Mouse (Mus musculus) hindbrain, embryonic 14.5 days (tissue): ENCODE data around the gene Hist1h3i. TPM values are rescaled to one million over a fixed set of nuclear protein-coding genes. Genes with fewer than 3 reads are reported as not detected.
"Not testable (repeated sequence)": the region's sequence is repeated elsewhere in the genome, so short reads cannot be mapped to it uniquely, and the experiment has no call there.

Source experiments
- ATAC-seq: fragments of 200-750 bp; cut with Nextera tagmentation; 2 replicates; pipeline ENCODE4 v1.8.0; 2017; ENCODE audit warnings: moderate number of reproducible peaks, mild to moderate bottlenecking, moderate TSS enrichment, moderate library complexity; ENCODE audit not compliant: low FRiP score
- DNase-seq: peaks from one replicate; pipeline ENCODE4 v3.0.0-alpha.2; 2015; ENCODE audit warnings: low spot score
- H3K27ac ChIP-seq: fragments of 300-500 bp; sonication (generic); 2 replicates; pipeline ENCODE4 v1.5.1; 2014; ENCODE audit warnings: mild to moderate bottlenecking, moderate library complexity
- H3K27me3 ChIP-seq: fragments of 300-500 bp; sonication (generic); 2 replicates; pipeline ENCODE4 v1.6.1; 2014; ENCODE audit warnings: mild to moderate bottlenecking, low read length, mixed read lengths; ENCODE audit not compliant: control insufficient read depth, insufficient read depth
- H3K36me3 ChIP-seq: fragments of 300-500 bp; sonication (generic); replicated peaks from 2 replicates; pipeline ENCODE4 v1.6.1; 2014; ENCODE audit not compliant: control insufficient read depth, insufficient read depth
- H3K4me1 ChIP-seq: fragments of 300-500 bp; sonication (generic); replicated peaks from 2 replicates; pipeline ENCODE4 v1.6.1; 2014; ENCODE audit warnings: antibody characterized with exemption, low read length, mixed read lengths; ENCODE audit not compliant: control insufficient read depth, insufficient read depth
- H3K4me2 ChIP-seq: fragments of 300-500 bp; sonication (generic); replicated peaks from 2 replicates; pipeline ENCODE4 v1.6.1; 2014; ENCODE audit warnings: mild to moderate bottlenecking, moderate library complexity
- H3K4me3 ChIP-seq: fragments of 300-500 bp; sonication (generic); replicated peaks from 2 replicates; pipeline ENCODE4 v1.5.1; 2014; ENCODE audit warnings: mild to moderate bottlenecking, low read length
- H3K9ac ChIP-seq: fragments of 300-500 bp; sonication (generic); 2 replicates; pipeline ENCODE4 v1.6.1; 2014
- H3K9me3 ChIP-seq: fragments of 300-500 bp; sonication (generic); 2 replicates; pipeline ENCODE4 v1.6.1; 2016; ENCODE audit warnings: low read length; ENCODE audit not compliant: control insufficient read depth
- whole genome bisulfite sequencing: fragments of 180-500 bp; shearing (Covaris S2); extraction: QIAGEN DNeasy Blood & Tissue Kit; methylation state at CpG from one replicate; pipeline ENCODE4 v1.1.7; 2014; 5-methylcytosine and 5-hydroxymethylcytosine counted together
- polyA plus RNA-seq: library from polyadenylated mRNA; unstranded; fragments of >200 nt; fragmentation: Nextera tagmentation; extraction: Ambion mirVana; gene quantifications from 2 replicates; pipeline ENCODE4 v1.2.1, GENCODE M21; 2014

Hist1h3i gene
- polyA plus RNA-seq, 1 experiment from 2014 or later: 37.4 TPM

DNA sequence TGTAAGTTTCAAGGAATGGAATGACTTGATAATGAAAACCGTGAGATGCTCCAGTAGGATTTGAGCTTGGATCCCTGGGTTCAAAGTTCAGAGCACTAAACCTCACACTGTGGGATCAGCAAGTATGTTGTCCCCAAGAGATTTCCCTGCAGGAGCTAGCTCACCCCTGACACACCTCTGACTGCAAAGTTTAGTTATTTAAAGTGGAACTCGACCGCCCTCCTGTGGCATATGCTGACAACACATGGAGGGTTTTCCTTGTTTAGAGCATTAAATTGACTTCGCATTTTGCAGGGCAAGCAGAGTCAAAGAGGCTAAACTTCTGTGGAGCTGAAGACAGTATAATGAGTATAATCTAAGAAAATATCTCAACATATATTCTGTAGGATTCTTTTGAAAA is 19.9 kb upstream of the Hist1h3i start:
- H3K27me3 ChIP-seq, H3K27ac ChIP-seq, H3K9me3 ChIP-seq, H3K4me1 ChIP-seq, H3K4me3 ChIP-seq, H3K36me3 ChIP-seq, H3K9ac ChIP-seq, H3K4me2 ChIP-seq, DNase-seq: not testable (repeated sequence)
- WGBS: no CpG with 5 or more reads among the region's 4 CpGs
- peak; percentile 70 for ATAC-seq

DNA sequence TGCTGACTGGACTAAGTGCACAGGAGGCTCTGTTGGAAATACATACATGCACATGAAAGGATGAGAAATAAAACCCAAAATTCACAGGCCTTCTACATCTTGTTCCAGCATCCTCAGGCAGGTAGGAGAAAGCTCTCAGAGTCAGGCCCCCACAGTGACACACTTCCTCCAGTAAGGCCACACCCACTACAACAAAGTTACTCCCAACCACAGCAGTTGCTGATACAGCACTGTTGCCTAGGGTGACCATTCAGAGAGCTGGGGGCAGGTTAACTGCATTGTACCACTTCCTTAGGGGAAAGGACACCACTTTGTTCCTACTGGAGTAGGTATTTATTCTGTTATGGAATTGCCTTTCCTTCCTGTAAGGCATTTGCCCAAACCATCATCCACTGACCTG is 14.0 kb upstream of the Hist1h3i start:
- H3K4me1 ChIP-seq, DNase-seq, H3K4me2 ChIP-seq, H3K27me3 ChIP-seq, H3K27ac ChIP-seq, H3K4me3 ChIP-seq, H3K9ac ChIP-seq, H3K36me3 ChIP-seq, H3K9me3 ChIP-seq, ATAC-seq: not testable (repeated sequence)

GRCm38 (mm10) chr13:21795584-21795983 is 12.4 kb upstream of the Hist1h3i start:
- 92% methylated on average over 7 of the region's 7 CpGs for WGBS
- Histone ChIP-seq H3K9ac (no peak overlapping the region), H3K9me3 (no peaks in the 10 kb centered on the region), H3K4me2 (no peak overlapping the region), H3K36me3 (no peaks in the 10 kb centered on the region), H3K4me1 (0 out of 2 replicates have a peak, but pooled peaks cover 5% of the 10 kb centered on the region), H3K27me3 (no peaks in the 10 kb centered on the region), H3K4me3 (no peak overlapping the region), H3K27ac (no peak overlapping the region)
- ATAC-seq: no peak
- DNase-seq: no peak

DNA sequence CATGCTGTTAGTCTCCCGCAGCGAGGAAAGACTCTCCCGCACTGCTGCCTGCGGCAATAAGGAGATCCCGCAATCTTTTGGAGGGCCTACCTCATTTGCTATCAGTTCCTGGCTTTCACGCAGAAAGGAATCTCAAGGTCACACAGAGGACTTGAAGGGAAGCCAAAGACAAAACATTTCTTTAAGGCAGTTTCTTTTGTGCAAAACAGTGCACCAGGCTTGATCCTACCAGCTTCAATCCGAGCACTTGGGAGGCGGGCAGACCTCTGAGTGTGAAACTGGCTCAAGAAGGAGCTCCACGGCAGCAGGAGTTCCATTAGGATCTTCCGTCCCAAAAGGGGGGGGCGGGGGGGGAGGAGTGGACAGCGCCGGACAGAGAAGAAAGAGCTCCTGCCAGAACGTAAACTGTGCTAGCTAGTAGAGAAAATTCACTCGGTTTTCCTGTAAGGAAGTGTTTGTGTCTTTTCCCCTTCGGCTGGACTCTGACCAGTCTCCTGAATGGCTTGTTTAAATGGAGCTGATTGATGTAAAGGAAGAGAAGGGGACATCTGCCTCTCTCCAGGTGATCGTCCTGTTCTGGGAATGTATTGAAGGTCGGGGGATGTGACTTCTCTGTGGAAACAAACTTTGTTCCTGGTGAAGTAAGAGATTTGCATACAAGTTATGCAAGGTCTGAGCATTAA is 7.6 kb upstream of the Hist1h3i start:
- ATAC-seq (no peak), DNase-seq (no peak)
- Histone ChIP-seq H3K27me3 (no peaks in the 10 kb centered on the region), H3K4me1 (peaks cover 21% of the 10 kb centered on the region), H3K9me3 (no peaks in the 10 kb centered on the region), H3K27ac (no peak overlapping the region), H3K4me3 (no peak overlapping the region), H3K36me3 (no peaks in the 10 kb centered on the region), H3K4me2 (peak overlapping the region; percentile 41), H3K9ac (peak overlapping the region; percentile 24; the same call in 1 of the 2 replicates)
- WGBS: 7% methylated on average over 18 of the region's 18 CpGs

GRCm38 (mm10) chr13:21789925-21790324 is 6.8 kb upstream of the Hist1h3i start:
- DNase-seq: no peak
- Histone ChIP-seq H3K4me2 (no peak overlapping the region), H3K36me3 (no peaks in the 10 kb centered on the region), H3K27me3 (no peaks in the 10 kb centered on the region), H3K4me3 (no peak overlapping the region), H3K9me3 (no peaks in the 10 kb centered on the region), H3K9ac (no peak overlapping the region), H3K27ac (no peak overlapping the region), H3K4me1 (peaks cover 21% of the 10 kb centered on the region)
- no peak for ATAC-seq
- 57% methylated on average over 6 of the region's 6 CpGs for WGBS

DNA sequence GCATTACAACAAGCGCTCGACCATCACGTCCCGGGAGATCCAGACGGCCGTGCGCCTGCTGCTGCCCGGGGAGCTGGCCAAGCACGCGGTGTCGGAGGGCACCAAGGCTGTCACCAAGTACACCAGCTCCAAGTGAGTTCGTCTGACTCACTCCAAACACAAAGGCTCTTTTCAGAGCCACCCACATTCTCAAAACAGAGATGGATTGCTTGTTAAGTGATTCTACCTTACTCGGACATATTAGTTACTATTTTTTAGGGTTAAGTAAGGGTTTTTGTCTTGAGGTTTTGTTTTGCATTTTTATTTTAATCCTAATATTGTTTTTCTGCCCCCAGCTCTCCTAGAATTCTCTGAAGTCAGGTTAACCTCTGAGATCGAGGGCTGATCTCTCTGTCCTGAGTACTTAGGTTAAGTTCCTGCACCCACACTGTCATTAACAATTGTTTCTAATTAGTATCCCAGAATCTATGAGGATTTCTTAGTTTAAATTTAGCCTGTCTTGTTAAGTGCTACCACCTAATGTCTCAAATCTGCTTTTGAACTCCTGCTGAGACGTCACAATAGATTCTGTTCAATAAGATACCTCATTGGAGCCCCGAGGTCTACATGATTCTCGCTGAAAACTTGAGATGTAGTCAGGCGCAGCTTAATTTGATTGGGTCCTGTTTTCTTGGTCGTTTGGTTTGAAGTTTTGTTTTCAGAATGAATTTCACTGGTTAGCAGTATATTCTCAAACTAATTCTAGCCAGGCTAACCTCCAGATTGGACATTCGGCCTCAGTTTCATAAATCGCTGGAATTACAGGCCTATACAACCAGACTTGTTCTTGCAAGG is 4.8 kb upstream of the Hist1h3i start:
- no peaks in the 10 kb centered on the region for H3K36me3 ChIP-seq
- DNase-seq (no peak), ATAC-seq (peak; percentile 17; the same call in 1 of the 2 replicates)
- H3K4me1 ChIP-seq: peaks cover 26% of the 10 kb centered on the region
- H3K27ac ChIP-seq: peak overlapping the region; percentile 1; the same call in 1 of the 2 replicates
- peak overlapping the region; percentile 66 for H3K4me2 ChIP-seq
- H3K27me3 ChIP-seq: no peaks in the 10 kb centered on the region
- H3K9me3 ChIP-seq: no peaks in the 10 kb centered on the region
- H3K9ac ChIP-seq: peak overlapping the region; percentile 44; the same call in 1 of the 2 replicates
- 15% methylated on average over 14 of the region's 21 CpGs for WGBS
- H3K4me3 ChIP-seq: peak overlapping the region; percentile 33

DNA sequence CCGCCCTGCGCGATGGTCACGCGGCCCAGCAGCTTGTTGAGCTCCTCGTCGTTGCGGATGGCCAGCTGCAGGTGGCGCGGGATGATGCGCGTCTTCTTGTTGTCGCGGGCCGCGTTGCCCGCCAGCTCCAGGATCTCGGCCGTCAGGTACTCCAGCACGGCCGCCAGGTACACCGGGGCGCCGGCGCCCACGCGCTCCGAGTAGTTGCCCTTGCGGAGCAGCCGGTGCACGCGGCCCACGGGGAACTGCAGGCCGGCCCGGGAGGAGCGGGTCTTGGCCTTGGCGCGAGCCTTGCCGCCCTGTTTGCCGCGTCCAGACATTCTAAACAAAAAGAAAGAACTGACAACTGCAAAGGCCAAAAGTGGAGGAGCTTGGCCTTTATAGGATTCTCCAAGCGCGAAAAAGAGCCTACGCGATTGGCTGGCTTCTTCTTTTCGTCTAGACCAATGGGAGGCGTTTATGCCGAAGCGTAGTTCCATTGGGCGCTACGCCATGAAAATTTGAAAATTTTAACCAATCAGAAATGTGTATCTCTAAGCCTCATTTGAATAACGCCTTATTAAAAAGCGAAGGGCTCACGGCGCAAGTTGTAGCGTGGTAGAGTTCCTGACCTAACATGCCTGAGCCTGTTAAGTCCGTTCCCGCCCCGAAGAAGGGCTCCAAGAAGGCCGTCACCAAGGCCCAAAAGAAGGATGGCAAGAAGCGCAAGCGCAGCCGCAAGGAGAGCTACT is 3.9 kb upstream of the Hist1h3i start, which contains the start of the genes Hist1h2an and Hist1h2bp:
Hist1h2an (minus strand) TSS at position 320 of the 731 bp plus-strand sequence.
Hist1h2bp (plus strand) TSS at position 563 of the 731 bp plus-strand sequence.
- Histone ChIP-seq H3K4me3 (peak within 1 kb of the TSS; percentile 33), H3K27ac (peak within 1 kb of the TSS; percentile 70), H3K4me2 (peak within 1 kb of the TSS; percentile 66), H3K9ac (peak within 1 kb of the TSS; percentile 49), H3K4me1 (peaks cover 31% of the 10 kb centered on the region)
- WGBS: under 1% methylated on average over 33 of the region's 63 CpGs
- peak; percentile 95 for ATAC-seq
- not testable (repeated sequence) for H3K27me3 ChIP-seq, H3K36me3 ChIP-seq, H3K9me3 ChIP-seq
- peak; percentile 100 for DNase-seq

DNA sequence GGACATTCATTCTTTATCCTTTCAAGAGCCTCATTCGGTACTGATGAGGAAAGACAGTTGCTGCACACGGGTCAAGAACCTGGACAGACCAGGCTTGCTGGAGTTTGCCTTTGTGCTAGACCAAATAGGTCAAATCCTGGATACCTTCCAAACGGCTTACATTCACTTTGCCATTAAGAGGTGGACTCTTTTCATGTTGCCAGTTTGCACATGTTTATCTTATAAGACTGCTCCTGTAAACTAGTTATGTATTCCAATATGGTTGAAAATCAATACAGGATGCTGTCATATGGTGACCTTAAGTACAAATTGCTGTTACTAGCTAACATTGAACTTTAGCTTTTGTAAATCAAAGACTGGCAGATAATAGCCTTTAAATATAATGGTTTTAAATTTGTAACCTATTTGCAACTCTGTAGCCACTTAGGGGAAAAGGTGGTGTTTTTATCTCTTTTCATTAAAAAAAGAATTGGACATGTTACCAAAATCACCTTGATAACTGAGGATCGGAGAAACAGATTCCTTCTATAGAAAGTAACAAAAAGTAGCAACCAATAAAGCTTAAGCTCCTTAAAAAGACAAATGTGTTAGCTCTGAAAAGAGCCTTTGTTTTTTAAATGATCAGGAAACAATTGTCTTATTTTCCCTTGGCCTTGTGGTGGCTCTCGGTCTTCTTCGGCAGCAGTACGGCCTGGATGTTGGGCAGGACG is 3.2 kb upstream of the Hist1h3i start:
- WGBS: 2% methylated on average over 8 of the region's 8 CpGs
- Histone ChIP-seq H3K4me3 (peak overlapping the region; percentile 33), H3K27ac (peak overlapping the region; percentile 70), H3K4me2 (peak overlapping the region; percentile 66), H3K9ac (peak overlapping the region; percentile 49), H3K27me3 (no peaks in the 10 kb centered on the region), H3K4me1 (peaks cover 31% of the 10 kb centered on the region), H3K36me3 (no peaks in the 10 kb centered on the region), H3K9me3 (no peaks in the 10 kb centered on the region)
- DNase-seq (peak; percentile 20), ATAC-seq (no peak)
